Mouse (Mus musculus) embryonic fibroblast, embryonic 13.5 days (primary cell): ENCODE measurements around the gene Camta1.

Experiments used
- CTCF ChIP-seq: IDR thresholded peaks from 2 replicates; pipeline ENCODE4 v1.5.1; 2011; ENCODE audit warnings: mild to moderate bottlenecking, control low read depth, low read length, moderate library complexity, borderline replicate concordance; ENCODE audit not compliant: insufficient read depth
- POLR2A ChIP-seq: IDR thresholded peaks from 2 replicates; pipeline ENCODE4 v1.6.1; 2011; ENCODE audit warnings: low read depth, mild to moderate bottlenecking, control low read depth, low read length, moderate library complexity

DNA sequence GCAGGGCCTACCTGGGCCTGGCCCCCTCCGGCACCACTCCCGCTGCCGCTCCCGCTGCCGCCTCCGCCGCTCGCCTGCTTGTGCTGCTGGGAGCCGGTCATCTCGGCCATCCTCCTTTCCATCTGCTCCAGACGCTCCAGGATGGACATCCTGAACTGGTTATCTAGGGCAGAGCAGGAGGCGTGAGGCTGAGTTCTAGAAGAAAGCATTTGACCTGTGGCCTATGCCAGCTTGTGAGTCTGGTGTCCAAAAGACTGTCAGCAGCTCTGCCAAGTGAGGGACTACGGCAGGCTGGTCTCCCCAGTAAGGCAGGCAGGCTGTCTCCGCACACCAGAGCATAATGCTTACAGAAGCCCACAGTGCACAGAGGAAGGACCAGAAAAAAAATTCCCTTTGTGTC, 772.9 kb downstream of the Camta1 start:
- TF ChIP-seq CTCF (no peak), POLR2A (no peak)
